Mouse (Mus musculus) heart, postnatal 0 days (tissue): ENCODE data around the gene Rnf40. TPM values are rescaled to one million over a fixed set of nuclear protein-coding genes. Genes with fewer than 3 reads are reported as not detected.

ENCODE experiments used
- ATAC-seq: fragments of 200-750 bp; cut with Nextera tagmentation; 2 replicates; pipeline ENCODE4 v1.8.0; 2017; ENCODE audit warnings: low read depth, moderate number of reproducible peaks, moderate library complexity; ENCODE audit not compliant: insufficient read depth
- DNase-seq: peaks from one replicate; pipeline ENCODE4 v3.0.0-alpha.2; 2016; ENCODE audit warnings: low spot score
- H3K27ac ChIP-seq: fragments of 300-500 bp; sonication (generic); 2 replicates; pipeline ENCODE4 v1.5.1; 2014; ENCODE audit warnings: low read depth, mild to moderate bottlenecking
- H3K27me3 ChIP-seq: fragments of 300-500 bp; sonication (generic); 2 replicates; pipeline ENCODE4 v1.6.1; 2014; ENCODE audit warnings: low read length, mixed read lengths; ENCODE audit not compliant: control insufficient read depth, insufficient read depth
- H3K36me3 ChIP-seq: fragments of 300-500 bp; sonication (generic); replicated peaks from 2 replicates; pipeline ENCODE4 v1.6.1; 2014; ENCODE audit warnings: low read length, mixed read lengths; ENCODE audit not compliant: control insufficient read depth, insufficient read depth
- H3K4me1 ChIP-seq: fragments of 300-500 bp; sonication (generic); 2 replicates; pipeline ENCODE4 v1.6.1; 2014; ENCODE audit warnings: antibody characterized with exemption; ENCODE audit not compliant: control insufficient read depth, insufficient read depth
- H3K4me2 ChIP-seq: fragments of 300-500 bp; sonication (generic); 2 replicates; pipeline ENCODE4 v1.6.1; 2014; ENCODE audit warnings: low read depth, mild to moderate bottlenecking, low read length, moderate library complexity
- H3K4me3 ChIP-seq: fragments of 300-500 bp; sonication (generic); 2 replicates; pipeline ENCODE4 v1.5.1; 2014; ENCODE audit warnings: low read depth, low read length
- H3K9ac ChIP-seq: fragments of 300-500 bp; sonication (generic); replicated peaks from 2 replicates; pipeline ENCODE4 v1.6.1; 2014; ENCODE audit warnings: low read depth, low read length, mixed read lengths
- H3K9me3 ChIP-seq: fragments of 300-500 bp; sonication (generic); replicated peaks from 2 replicates; pipeline ENCODE4 v1.6.1; 2016; ENCODE audit warnings: low read length; ENCODE audit not compliant: control insufficient read depth
- CTCF ChIP-seq: IDR thresholded peaks from 2 replicates; pipeline ENCODE4 v1.5.1; 2016; ENCODE audit warnings: antibody characterized with exemption, control low read depth, low read depth
- EP300 ChIP-seq: IDR thresholded peaks from 2 replicates; pipeline ENCODE4 v1.6.1; 2016; ENCODE audit warnings: antibody characterized with exemption, low read depth
- WGBS: fragments of 180-500 bp; shearing (Covaris S2); extraction: QIAGEN DNeasy Blood & Tissue Kit; methylation state at CpG from one replicate; pipeline ENCODE4 v1.1.7; 2014; 5-methylcytosine and 5-hydroxymethylcytosine counted together
- polyA plus RNA-seq: library from polyadenylated mRNA; unstranded; fragments of >200 nt; fragmentation: Nextera tagmentation; extraction: Ambion mirVana; gene quantifications from 2 replicates; pipeline ENCODE4 v1.2.1, GENCODE M21; 2015
- total RNA-seq: library from RNA; depleted of rRNA; stranded (reverse); fragments of >200 nt; gene quantifications from 2 replicates; pipeline ENCODE4 v1.2.3, GENCODE M21; 2014; ENCODE audit warnings: low replicate concordance

Rnf40 gene
- total and polyA plus RNA-seq, 2 experiments from 2014 or later: 20.7 to 23.1 TPM

DNA sequence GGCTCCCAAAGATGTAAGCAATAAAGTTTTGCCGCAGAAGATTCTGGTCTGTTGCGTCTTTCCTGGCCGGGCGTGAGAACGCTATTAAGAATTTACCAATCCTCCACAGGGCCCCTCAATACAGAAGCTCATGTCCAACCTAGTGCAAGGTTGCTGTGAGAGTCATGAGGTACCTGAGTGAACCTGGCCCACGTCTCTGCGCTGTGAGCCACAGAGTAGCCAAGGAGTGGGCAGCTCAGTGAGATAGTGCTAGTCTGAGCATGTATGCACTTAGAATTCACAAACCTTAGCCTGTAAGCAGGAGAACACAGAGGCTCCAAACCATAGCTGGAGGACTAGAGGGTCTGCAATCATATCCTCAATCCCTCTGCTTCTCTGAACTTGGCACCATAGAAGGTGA is 37.5 kb downstream of the Rnf40 start:
- H3K27ac ChIP-seq: no peak overlapping the region
- DNase-seq (no peak), ATAC-seq (no peak)
- no peaks in the 10 kb centered on the region for H3K4me1 ChIP-seq
- H3K27me3 ChIP-seq: no peaks in the 10 kb centered on the region
- H3K9ac ChIP-seq: no peak overlapping the region
- no peaks in the 10 kb centered on the region for H3K36me3 ChIP-seq
- WGBS: 97% methylated on average over 7 of the region's 7 CpGs
- H3K9me3 ChIP-seq: no peaks in the 10 kb centered on the region
- H3K4me3 ChIP-seq: no peak overlapping the region
- no peak overlapping the region for H3K4me2 ChIP-seq
- TF ChIP-seq EP300 (no peak), CTCF (no peak)

DNA sequence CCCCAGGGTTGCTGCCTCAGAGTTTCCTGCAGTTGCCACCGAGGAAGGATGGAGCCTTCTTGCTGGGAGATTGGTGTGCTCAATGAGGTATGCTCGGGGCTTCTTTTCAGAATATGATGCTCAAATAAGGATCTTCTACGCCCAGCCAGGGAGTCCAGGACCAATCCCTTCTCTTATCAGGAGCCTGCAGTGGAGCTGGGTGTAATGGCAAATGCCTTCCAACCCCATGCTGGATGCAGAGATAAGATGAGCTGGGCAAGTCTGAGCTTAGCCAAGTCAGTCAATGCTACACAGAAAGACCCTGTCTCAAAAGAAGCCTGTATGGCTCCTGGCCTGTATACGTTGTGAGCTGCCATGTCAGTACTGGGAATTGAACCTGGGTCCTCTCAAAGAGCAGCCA is 37.9 kb downstream of the Rnf40 start:
- no peak for DNase-seq
- no peaks in the 10 kb centered on the region for H3K9me3 ChIP-seq
- 84% methylated on average over 4 of the region's 4 CpGs for WGBS

DNA sequence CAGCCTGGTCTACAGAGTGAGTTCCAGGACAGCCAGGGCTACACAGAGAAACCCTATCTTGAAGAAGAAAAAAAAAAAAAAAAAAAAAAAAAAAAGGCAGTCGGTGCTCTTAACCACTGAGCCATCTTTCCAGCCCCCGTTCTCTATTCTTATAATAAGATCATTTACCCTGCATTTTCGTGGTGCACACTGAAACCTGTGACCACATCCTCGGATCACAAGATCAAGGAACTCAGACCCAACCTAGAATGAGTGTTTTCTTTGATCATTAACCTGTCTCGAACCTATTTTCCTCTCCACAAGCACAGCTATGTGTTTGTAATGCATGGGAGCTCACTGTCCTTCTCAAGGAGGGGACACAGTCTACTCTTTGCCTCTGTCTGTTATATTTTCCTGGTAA is 40.1 kb downstream of the Rnf40 start:
- no peak overlapping the region for H3K9ac ChIP-seq
- no peaks in the 10 kb centered on the region for H3K27me3 ChIP-seq
- H3K4me3 ChIP-seq: no peak overlapping the region
- WGBS: 73% methylated on average over 5 of the region's 5 CpGs
- H3K9me3 ChIP-seq: no peaks in the 10 kb centered on the region
- no peaks in the 10 kb centered on the region for H3K4me1 ChIP-seq
- no peak for ATAC-seq
- H3K27ac ChIP-seq: no peak overlapping the region
- DNase-seq: no peak
- TF ChIP-seq CTCF (no peak), EP300 (no peak)
- no peak overlapping the region for H3K4me2 ChIP-seq
- no peaks in the 10 kb centered on the region for H3K36me3 ChIP-seq

More for the DNA sequence above, 37.9 kb downstream of the Rnf40 start:
- H3K4me3 ChIP-seq: no peak overlapping the region
- H3K4me2 ChIP-seq: no peak overlapping the region
- TF ChIP-seq EP300: no peak
- no peak for TF ChIP-seq CTCF
- no peak overlapping the region for H3K27ac ChIP-seq
- no peaks in the 10 kb centered on the region for H3K36me3 ChIP-seq
- H3K27me3 ChIP-seq: no peaks in the 10 kb centered on the region
- no peak overlapping the region for H3K9ac ChIP-seq
- H3K4me1 ChIP-seq: no peaks in the 10 kb centered on the region
- no peak for ATAC-seq

DNA sequence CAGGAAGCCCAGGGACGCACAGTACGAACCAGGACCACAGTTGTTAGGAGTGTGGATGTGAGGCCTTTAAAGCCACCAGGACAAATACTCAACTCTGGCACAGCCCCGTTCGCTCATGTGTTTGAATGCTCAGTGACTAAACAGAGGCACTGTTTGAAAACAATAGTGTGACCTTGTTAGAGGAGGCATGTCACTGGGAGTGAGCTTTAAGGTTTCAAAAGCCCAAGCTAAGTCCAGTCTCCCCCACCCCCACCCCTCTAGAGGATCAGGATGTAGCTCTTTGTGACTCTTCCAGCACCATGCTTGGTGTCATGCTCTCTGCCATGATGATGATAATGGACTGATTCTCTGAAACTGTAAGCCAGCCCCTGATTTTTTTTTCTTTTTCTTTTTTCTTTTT is 42.8 kb downstream of the Rnf40 start:
- H3K36me3 ChIP-seq: no peaks in the 10 kb centered on the region
- 82% methylated on average over 4 of the region's 4 CpGs for WGBS

GRCm38 (mm10) chr7:127636963-127637362 is 48.4 kb downstream of the Rnf40 start:
- ATAC-seq: peak; percentile 91
- Histone ChIP-seq H3K27me3 (no peaks in the 10 kb centered on the region), H3K4me3 (peak overlapping the region; percentile 52), H3K36me3 (no peaks in the 10 kb centered on the region), H3K9me3 (no peaks in the 10 kb centered on the region), H3K4me1 (peaks cover 8% of the 10 kb centered on the region), H3K9ac (peak overlapping the region; percentile 46), H3K4me2 (peak overlapping the region; percentile 69), H3K27ac (no peak overlapping the region)
- peak; percentile 84 for DNase-seq
- WGBS: under 1% methylated on average over 23 of the region's 27 CpGs
- TF ChIP-seq CTCF: no peak
- no peak for TF ChIP-seq EP300

More for the DNA sequence above, 42.8 kb downstream of the Rnf40 start:
- no peak for ATAC-seq
- no peak for TF ChIP-seq EP300
- no peak for TF ChIP-seq CTCF
- no peak for DNase-seq
- Histone ChIP-seq H3K27me3 (no peaks in the 10 kb centered on the region), H3K4me1 (no peaks in the 10 kb centered on the region), H3K4me2 (no peak overlapping the region), H3K9ac (no peak overlapping the region), H3K27ac (no peak overlapping the region), H3K9me3 (no peaks in the 10 kb centered on the region), H3K4me3 (no peak overlapping the region)

DNA sequence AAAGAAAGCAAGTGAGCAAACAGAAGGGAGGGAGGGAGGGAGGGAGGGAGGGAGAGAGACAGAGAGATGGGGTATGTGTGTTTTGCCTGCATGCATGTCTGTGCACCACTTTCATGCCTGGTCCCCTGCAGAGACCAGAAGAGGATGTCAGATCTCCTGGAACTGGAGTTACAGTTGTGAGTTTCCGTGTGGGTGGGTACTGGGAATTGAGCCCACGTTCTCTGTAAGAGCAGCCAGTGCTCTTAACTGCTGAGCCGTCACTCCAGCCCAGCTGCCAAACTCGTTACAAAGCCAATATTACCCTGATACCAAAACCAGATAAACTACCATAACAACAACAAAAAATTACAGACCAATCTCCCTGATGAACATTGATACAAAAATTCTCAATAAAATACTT is 52.7 kb downstream of the Rnf40 start:
- TF ChIP-seq EP300 (no peak), CTCF (no peak)
- no peak for DNase-seq
- no peak overlapping the region for H3K27ac ChIP-seq
- WGBS: 16% methylated on average over 4 of the region's 4 CpGs
- no peaks in the 10 kb centered on the region for H3K9me3 ChIP-seq
- H3K27me3 ChIP-seq: 0 out of 2 replicates have a peak, but pooled peaks cover 3% of the 10 kb centered on the region
- peaks cover 8% of the 10 kb centered on the region for H3K4me1 ChIP-seq
- H3K9ac ChIP-seq: no peak overlapping the region
- H3K4me2 ChIP-seq: no peak overlapping the region
- no peaks in the 10 kb centered on the region for H3K36me3 ChIP-seq
- H3K4me3 ChIP-seq: no peak overlapping the region
- no peak for ATAC-seq
